Mouse (Mus musculus): ENCODE data around the gene Spag6l. TPM values are rescaled to one million over a fixed set of nuclear protein-coding genes. Genes with fewer than 3 reads are reported as not detected.

Spag6l gene
- polyA plus RNA-seq, 1 experiment, result 0.44 TPM

DNA sequence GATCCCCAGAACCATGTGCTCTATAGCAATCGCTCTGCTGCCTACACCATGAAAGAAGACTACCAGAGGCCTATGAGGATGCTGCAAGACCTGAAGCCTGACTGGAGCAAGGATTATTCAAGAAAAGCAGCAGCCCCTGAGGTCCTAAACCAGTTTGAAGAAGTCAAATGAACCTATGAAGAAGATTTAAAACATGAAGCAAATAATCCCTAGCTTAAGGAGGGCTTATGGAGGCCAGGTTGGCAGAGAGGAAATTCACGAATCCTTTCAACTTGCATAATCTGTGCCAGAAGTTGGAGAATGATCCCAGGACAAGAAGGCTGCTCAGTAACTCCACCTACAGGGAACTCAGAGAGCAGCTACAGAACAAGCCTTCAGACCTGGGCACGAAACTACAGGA lies 23.2 kb upstream of the Spag6l start:
- H3K27me3 ChIP-seq (ENCODE audit: control insufficient read depth, insufficient read depth, low read length), result no peaks in the 10 kb centered on the region
- WGBS, result 94% methylated on average over 3 of the region's 3 CpGs
- H3K4me3 ChIP-seq (ENCODE audit: control insufficient read depth, insufficient read depth, low read length), result no peak overlapping the region
- no peak overlapping the region for H3K27ac ChIP-seq (ENCODE audit: control insufficient read depth, insufficient read depth, low read length)
- peaks cover 14% of the 10 kb centered on the region for H3K4me1 ChIP-seq (replicated peaks; ENCODE audit: control insufficient read depth, insufficient read depth, low read length)
- DNase-seq, result no peak
- no peak for TF ChIP-seq POLR2A (IDR thresholded peaks at IDR 0.05; ENCODE audit: control insufficient read depth, extremely low read depth, insufficient read depth, low read length, poor library complexity)
- TF ChIP-seq CTCF (IDR thresholded peaks at IDR 0.05; ENCODE audit: borderline replicate concordance, control insufficient read depth, extremely low read depth, insufficient read depth, low read length, poor library complexity), result no peak
- H3K36me3 ChIP-seq (ENCODE audit: control insufficient read depth, insufficient read depth, low read length), result no peaks in the 10 kb centered on the region

DNA sequence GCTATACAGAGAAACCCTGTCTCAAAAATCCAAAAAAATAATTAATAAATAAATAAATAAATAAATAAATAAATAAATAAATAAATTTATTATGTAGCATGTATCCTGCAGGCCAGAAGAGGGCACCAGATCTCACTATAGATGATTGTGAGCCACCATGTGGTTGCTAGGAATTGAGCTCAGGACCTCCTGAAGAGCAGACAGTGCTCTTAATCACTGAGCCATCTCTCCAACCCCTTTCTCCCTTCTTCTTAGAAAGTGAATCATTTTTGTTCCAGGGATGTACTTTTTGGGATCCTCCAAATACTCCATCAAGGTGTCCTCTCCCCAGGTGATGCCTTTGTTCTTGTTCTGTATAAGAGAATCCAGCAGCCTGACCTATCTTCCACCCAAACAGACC lies 19.9 kb upstream of the Spag6l start:
- Histone ChIP-seq H3K4me3 (ENCODE audit: control insufficient read depth, insufficient read depth, low read length) (no peak overlapping the region), H3K27me3 (ENCODE audit: control insufficient read depth, insufficient read depth, low read length) (no peaks in the 10 kb centered on the region), H3K36me3 (ENCODE audit: control insufficient read depth, insufficient read depth, low read length) (no peaks in the 10 kb centered on the region), H3K4me1 (replicated peaks; ENCODE audit: control insufficient read depth, insufficient read depth, low read length) (no peaks in the 10 kb centered on the region), H3K27ac (ENCODE audit: control insufficient read depth, insufficient read depth, low read length) (no peak overlapping the region)
- no peak for DNase-seq
- TF ChIP-seq CTCF (IDR thresholded peaks at IDR 0.05; ENCODE audit: borderline replicate concordance, control insufficient read depth, extremely low read depth, insufficient read depth, low read length, poor library complexity) (no peak), POLR2A (IDR thresholded peaks at IDR 0.05; ENCODE audit: control insufficient read depth, extremely low read depth, insufficient read depth, low read length, poor library complexity) (no peak)

DNA sequence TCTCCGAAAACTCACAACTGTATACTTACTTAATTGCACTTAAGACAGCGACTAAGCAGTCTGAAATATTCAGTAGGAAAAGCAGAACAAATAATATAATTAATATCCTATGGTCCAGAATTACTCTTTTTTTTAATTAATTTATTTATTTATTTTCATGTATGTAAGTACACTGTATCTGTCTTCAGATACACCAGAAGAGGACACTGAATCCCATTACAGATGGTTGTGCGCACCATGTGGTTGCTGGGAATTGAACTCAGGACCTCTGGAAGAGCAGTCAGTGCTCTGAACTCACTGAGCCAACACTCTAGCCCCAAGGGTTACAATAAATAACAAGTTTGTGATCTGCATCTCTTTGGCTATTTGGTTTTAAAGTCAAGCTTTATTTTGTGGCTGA lies 415 bp upstream of the Spag6l start:
- 94% methylated on average over 3 of the region's 3 CpGs for WGBS
- no peak for DNase-seq
- Histone ChIP-seq H3K36me3 (ENCODE audit: control insufficient read depth, insufficient read depth, low read length) (no peaks in the 10 kb centered on the region), H3K27me3 (ENCODE audit: control insufficient read depth, insufficient read depth, low read length) (no peaks in the 10 kb centered on the region), H3K4me3 (ENCODE audit: control insufficient read depth, insufficient read depth, low read length) (no peak overlapping the region), H3K4me1 (replicated peaks; ENCODE audit: control insufficient read depth, insufficient read depth, low read length) (peaks cover 7% of the 10 kb centered on the region), H3K27ac (ENCODE audit: control insufficient read depth, insufficient read depth, low read length) (no peak overlapping the region)
- TF ChIP-seq CTCF (IDR thresholded peaks at IDR 0.05; ENCODE audit: borderline replicate concordance, control insufficient read depth, extremely low read depth, insufficient read depth, low read length, poor library complexity) (no peak), POLR2A (IDR thresholded peaks at IDR 0.05; ENCODE audit: control insufficient read depth, extremely low read depth, insufficient read depth, low read length, poor library complexity) (no peak)

DNA sequence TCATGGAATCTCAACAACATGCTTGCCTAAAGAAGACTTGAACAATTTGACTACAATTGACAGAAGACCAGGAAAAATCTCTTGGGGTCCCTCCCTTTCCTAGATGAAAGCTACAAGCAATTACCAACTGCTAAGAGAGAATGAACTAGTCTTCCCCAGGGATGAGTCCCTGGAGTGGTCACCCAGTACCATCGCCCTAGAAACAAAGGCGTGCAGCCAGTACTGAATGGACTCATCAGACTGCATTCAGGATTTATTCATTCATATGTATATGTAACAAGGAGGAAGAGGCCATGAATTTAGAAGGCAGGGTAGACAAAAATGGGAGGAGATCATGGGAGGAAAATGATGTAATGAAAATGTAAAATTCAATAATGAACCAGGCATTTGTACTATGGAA lies 3.0 kb downstream of the Spag6l start:
- H3K4me3 ChIP-seq (ENCODE audit: control insufficient read depth, insufficient read depth, low read length), result no peak overlapping the region
- TF ChIP-seq POLR2A (IDR thresholded peaks at IDR 0.05; ENCODE audit: control insufficient read depth, extremely low read depth, insufficient read depth, low read length, poor library complexity) (no peak), CTCF (IDR thresholded peaks at IDR 0.05; ENCODE audit: borderline replicate concordance, control insufficient read depth, extremely low read depth, insufficient read depth, low read length, poor library complexity) (no peak)
- H3K27ac ChIP-seq (ENCODE audit: control insufficient read depth, insufficient read depth, low read length), result no peak overlapping the region

DNA sequence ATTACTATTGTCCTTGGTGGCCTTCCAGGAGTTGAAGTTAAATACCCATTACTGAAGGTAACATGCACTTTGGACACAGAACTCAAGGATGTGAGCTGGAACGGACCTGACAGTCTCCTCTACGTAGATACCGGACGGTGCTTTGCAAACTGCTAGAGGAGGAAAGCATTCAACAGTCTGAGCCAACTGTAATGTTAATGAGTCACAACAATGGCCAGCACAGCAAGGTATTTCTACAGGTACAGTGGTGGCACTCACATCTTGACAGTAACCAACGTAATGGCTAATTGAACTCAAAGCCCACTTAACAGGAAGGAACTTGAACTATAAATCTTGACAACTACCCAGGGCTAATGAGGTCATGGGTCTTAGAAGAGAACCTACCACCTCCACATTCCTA lies 3.8 kb downstream of the Spag6l start:
- DNase-seq, result no peak
- H3K4me3 ChIP-seq (ENCODE audit: control insufficient read depth, insufficient read depth, low read length), result no peak overlapping the region
- 81% methylated on average over 5 of the region's 5 CpGs for WGBS
- no peak overlapping the region for H3K27ac ChIP-seq (ENCODE audit: control insufficient read depth, insufficient read depth, low read length)
- no peaks in the 10 kb centered on the region for H3K36me3 ChIP-seq (ENCODE audit: control insufficient read depth, insufficient read depth, low read length)
- peaks cover 7% of the 10 kb centered on the region for H3K4me1 ChIP-seq (replicated peaks; ENCODE audit: control insufficient read depth, insufficient read depth, low read length)
- TF ChIP-seq CTCF (IDR thresholded peaks at IDR 0.05; ENCODE audit: borderline replicate concordance, control insufficient read depth, extremely low read depth, insufficient read depth, low read length, poor library complexity), result no peak
- TF ChIP-seq POLR2A (IDR thresholded peaks at IDR 0.05; ENCODE audit: control insufficient read depth, extremely low read depth, insufficient read depth, low read length, poor library complexity), result no peak
- no peaks in the 10 kb centered on the region for H3K27me3 ChIP-seq (ENCODE audit: control insufficient read depth, insufficient read depth, low read length)

More for the DNA sequence above, 3.0 kb downstream of the Spag6l start:
- no peaks in the 10 kb centered on the region for H3K27me3 ChIP-seq (ENCODE audit: control insufficient read depth, insufficient read depth, low read length)
- H3K36me3 ChIP-seq (ENCODE audit: control insufficient read depth, insufficient read depth, low read length), result no peaks in the 10 kb centered on the region
- 96% methylated on average over 2 of the region's 2 CpGs for WGBS
- H3K4me1 ChIP-seq (replicated peaks; ENCODE audit: control insufficient read depth, insufficient read depth, low read length), result peaks cover 7% of the 10 kb centered on the region
- no peak for DNase-seq

DNA sequence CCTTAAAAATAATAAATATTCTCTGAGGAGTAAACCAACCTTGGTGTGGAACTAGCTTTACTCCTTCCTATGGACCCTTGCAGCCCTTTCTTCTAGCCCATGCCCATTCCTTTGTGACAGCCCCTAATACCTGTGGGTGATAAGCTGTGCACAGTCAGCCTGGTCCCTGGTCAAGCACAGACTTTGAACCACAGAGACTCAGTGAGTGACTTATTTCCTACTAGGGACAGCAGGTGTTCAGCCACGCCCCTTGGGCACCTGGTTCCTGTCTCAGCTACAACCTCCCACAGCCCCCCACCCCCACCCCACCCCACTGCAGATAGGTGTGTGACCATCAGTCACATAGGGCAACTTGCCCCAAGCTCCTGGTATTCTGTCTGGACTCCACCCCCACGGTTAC lies 22.9 kb downstream of the Spag6l start:
- TF ChIP-seq CTCF (IDR thresholded peaks at IDR 0.05; ENCODE audit: borderline replicate concordance, control insufficient read depth, extremely low read depth, insufficient read depth, low read length, poor library complexity) (no peak), POLR2A (IDR thresholded peaks at IDR 0.05; ENCODE audit: control insufficient read depth, extremely low read depth, insufficient read depth, low read length, poor library complexity) (no peak)
- Histone ChIP-seq H3K4me1 (replicated peaks; ENCODE audit: control insufficient read depth, insufficient read depth, low read length) (no peaks in the 10 kb centered on the region), H3K4me3 (ENCODE audit: control insufficient read depth, insufficient read depth, low read length) (no peak overlapping the region), H3K27me3 (ENCODE audit: control insufficient read depth, insufficient read depth, low read length) (no peaks in the 10 kb centered on the region), H3K36me3 (ENCODE audit: control insufficient read depth, insufficient read depth, low read length) (no peaks in the 10 kb centered on the region), H3K27ac (ENCODE audit: control insufficient read depth, insufficient read depth, low read length) (no peak overlapping the region)
- 81% methylated on average over 2 of the region's 2 CpGs for WGBS
- DNase-seq, result no peak

Other genes starting within 250 kb of the Spag6l start
- gene Fgd4, start 228.9 kb downstream of the Spag6l start, polyA plus RNA-seq (2012; rRNA removed), result 0.64 and 0.98 TPM in 2 replicates
- gene Olfr19, start 153.1 kb downstream of the Spag6l start, polyA plus RNA-seq (2012; rRNA removed), result not detected in 2 replicates
- 0.61 and 0.93 TPM in 2 replicates for gene Igll1, start 34.5 kb upstream of the Spag6l start, polyA plus RNA-seq (2012; rRNA removed)
- 101 and 104 TPM in 2 replicates for gene Top3b, start 41.3 kb upstream of the Spag6l start, polyA plus RNA-seq (2012; rRNA removed)
- gene Vpreb1, start 41.4 kb upstream of the Spag6l start, polyA plus RNA-seq (2012; rRNA removed), result 24.8 and 43.5 TPM in 2 replicates
- 24.7 and 26.0 TPM in 2 replicates for gene Ppm1f, start 67.0 kb upstream of the Spag6l start, polyA plus RNA-seq (2012; rRNA removed)
- 126 and 145 TPM in 2 replicates for gene Mapk1, start 153.9 kb upstream of the Spag6l start, polyA plus RNA-seq (2012; rRNA removed)
- gene Ypel1, start 240.2 kb upstream of the Spag6l start, polyA plus RNA-seq (2012; rRNA removed), result 3.8 and 5.7 TPM in 2 replicates

Measured in thymus, adult 2 months (tissue).